Mouse (Mus musculus): ENCODE measurements at regions not wholly inside any gene's neighbourhood (a gene's known extent, or its start where the extent isn't known, plus 50 kb on each side); places are given as distances from the start of the nearest gene placed in this dataset.
A peak's percentile ranks its signal among the peaks of the same experiment; 100 is the strongest.

- no peak overlapping the region for H3K9ac ChIP-seq
- H3K27me3 ChIP-seq = peaks cover 2% of the 10 kb centered on the region; the same call in 1 of the 2 replicates
- peaks cover 3% of the 10 kb centered on the region; the same call in 1 of the 2 replicates for H3K9me3 ChIP-seq (replicated peaks)
- no peaks in the 10 kb centered on the region for H3K4me1 ChIP-seq (replicated peaks)
- H3K4me3 ChIP-seq (replicated peaks) = no peak overlapping the region
- no peak for DNase-seq
- ATAC-seq (ENCODE audit: low read depth) = no peak
- 55% methylated on average over 12 of the region's 12 CpGs for WGBS (ENCODE audit: insufficient replicate concordance)
- no peaks in the 10 kb centered on the region for H3K36me3 ChIP-seq
- H3K4me2 ChIP-seq = no peak overlapping the region
- H3K27ac ChIP-seq = no peak overlapping the region
These were observed 163.6 kb downstream of the Bmp7 start for GRCm38 (mm10) chr2:172776485-172776884.

DNA sequence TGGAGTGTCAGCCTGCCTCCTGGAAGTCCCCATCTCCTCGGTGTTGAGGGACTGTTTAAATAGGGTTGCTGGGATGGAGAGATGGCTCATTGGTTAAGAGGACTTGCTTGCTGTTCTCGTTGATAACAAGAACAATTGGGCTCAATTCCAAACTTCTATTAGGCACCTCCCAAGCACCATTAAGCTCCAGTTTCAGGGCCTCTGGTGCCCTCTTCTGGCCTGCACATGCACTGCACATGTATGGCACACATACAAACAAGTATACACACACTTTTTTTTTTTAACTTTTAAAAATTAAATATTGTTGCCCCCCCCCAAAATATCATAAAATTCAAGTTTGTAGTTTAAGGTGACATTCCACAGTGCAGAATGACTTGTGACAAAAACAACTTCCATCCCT is 162.3 kb downstream of the Bmp7 start:
- Histone ChIP-seq H3K9ac (no peak overlapping the region), H3K9me3 (replicated peaks) (peaks cover 3% of the 10 kb centered on the region; the same call in 1 of the 2 replicates), H3K4me1 (replicated peaks) (no peaks in the 10 kb centered on the region), H3K27ac (no peak overlapping the region), H3K4me2 (no peak overlapping the region), H3K4me3 (replicated peaks) (no peak overlapping the region), H3K36me3 (no peaks in the 10 kb centered on the region), H3K27me3 (0 out of 2 replicates have a peak, but pooled peaks cover 2% of the 10 kb centered on the region)
- 63% methylated on average over 2 of the region's 2 CpGs for WGBS (ENCODE audit: insufficient replicate concordance)
- ATAC-seq (ENCODE audit: low read depth) (no peak), DNase-seq (no peak)

DNA sequence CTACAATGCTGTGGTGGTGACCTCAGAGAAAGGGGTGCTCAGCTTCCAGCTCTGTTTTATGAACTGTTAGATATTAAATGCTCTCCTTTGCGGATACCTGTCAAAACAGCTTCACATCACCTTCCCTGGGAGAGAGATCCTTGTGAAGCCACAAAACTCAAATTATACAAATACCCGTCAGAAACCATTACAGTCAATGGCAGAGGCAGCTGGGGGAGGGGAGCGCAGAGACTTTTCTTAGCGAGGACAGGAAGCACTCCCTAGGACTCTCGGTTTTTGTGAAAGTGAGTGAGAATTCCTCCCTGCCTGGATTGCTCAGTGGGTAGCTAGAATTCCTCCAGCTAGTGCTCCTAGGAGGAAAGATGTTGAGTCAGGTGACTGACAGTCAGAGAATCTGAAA is 161.0 kb downstream of the Bmp7 start:
- no peak for ATAC-seq (ENCODE audit: low read depth)
- 18% methylated on average over 5 of the region's 5 CpGs for WGBS (ENCODE audit: insufficient replicate concordance)
- peaks cover 8% of the 10 kb centered on the region; the same call in 1 of the 2 replicates for H3K9me3 ChIP-seq (replicated peaks)
- no peak overlapping the region for H3K4me3 ChIP-seq (replicated peaks)
- H3K36me3 ChIP-seq = no peaks in the 10 kb centered on the region
- H3K4me2 ChIP-seq = no peak overlapping the region
- H3K9ac ChIP-seq = no peak overlapping the region
- H3K27ac ChIP-seq = no peak overlapping the region
- H3K27me3 ChIP-seq = 0 out of 2 replicates have a peak, but pooled peaks cover 2% of the 10 kb centered on the region
- no peaks in the 10 kb centered on the region for H3K4me1 ChIP-seq (replicated peaks)
- DNase-seq = no peak

DNA sequence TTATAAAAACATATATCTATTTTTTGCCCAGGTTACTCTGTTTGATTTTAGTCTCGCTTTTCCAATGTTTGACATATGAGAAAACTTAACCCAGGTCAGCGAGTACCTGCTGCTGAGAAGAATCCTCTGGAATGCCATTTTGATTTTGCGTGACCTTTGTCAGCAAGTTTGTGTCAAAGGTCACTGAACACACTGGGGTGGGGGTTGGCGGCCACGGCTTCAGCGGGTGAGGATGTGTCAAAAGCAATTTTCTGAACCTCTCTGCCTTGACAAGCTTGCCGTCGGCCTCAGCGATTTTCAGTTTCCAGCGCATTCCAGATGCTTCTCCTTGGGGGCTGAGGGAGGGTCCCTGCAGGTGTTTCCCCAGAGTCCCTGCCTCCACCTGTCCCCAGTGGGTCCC is 157.4 kb downstream of the Bmp7 start:
- no peak overlapping the region for H3K4me3 ChIP-seq (replicated peaks)
- ATAC-seq (ENCODE audit: low read depth) = no peak
- no peak overlapping the region for H3K27ac ChIP-seq
- no peak for DNase-seq
- peaks cover 24% of the 10 kb centered on the region for H3K27me3 ChIP-seq
- H3K9me3 ChIP-seq (replicated peaks) = peaks cover 8% of the 10 kb centered on the region; the same call in 1 of the 2 replicates
- no peaks in the 10 kb centered on the region for H3K36me3 ChIP-seq
- WGBS (ENCODE audit: insufficient replicate concordance) = 70% methylated on average over 10 of the region's 10 CpGs
- H3K9ac ChIP-seq = no peak overlapping the region
- no peaks in the 10 kb centered on the region for H3K4me1 ChIP-seq (replicated peaks)
- no peak overlapping the region for H3K4me2 ChIP-seq

GRCm38 (mm10) chr2:172786297-172786696 is 153.8 kb downstream of the Bmp7 start:
- Histone ChIP-seq H3K4me3 (replicated peaks) (no peak overlapping the region), H3K9ac (no peak overlapping the region), H3K27me3 (peaks cover 51% of the 10 kb centered on the region), H3K4me1 (replicated peaks) (no peaks in the 10 kb centered on the region), H3K36me3 (no peaks in the 10 kb centered on the region), H3K4me2 (no peak overlapping the region), H3K27ac (no peak overlapping the region), H3K9me3 (replicated peaks) (peaks cover 6% of the 10 kb centered on the region; the same call in 1 of the 2 replicates)
- WGBS (ENCODE audit: insufficient replicate concordance) = 12% methylated on average over 2 of the region's 2 CpGs
- ATAC-seq (ENCODE audit: low read depth) (no peak), DNase-seq (no peak)

GRCm38 (mm10) chr2:172787203-172787944 is 152.7 kb downstream of the Bmp7 start:
- Histone ChIP-seq H3K4me3 (replicated peaks) (0 out of 2 replicates have a peak overlapping the region, but pooled peaks have one; percentile 1), H3K27me3 (peaks cover 51% of the 10 kb centered on the region), H3K4me2 (peak overlapping the region; percentile 38), H3K9ac (no peak overlapping the region), H3K9me3 (replicated peaks) (peaks cover 6% of the 10 kb centered on the region; the same call in 1 of the 2 replicates), H3K4me1 (replicated peaks) (no peaks in the 10 kb centered on the region), H3K36me3 (no peaks in the 10 kb centered on the region), H3K27ac (no peak overlapping the region)
- DNase-seq (no peak), ATAC-seq (ENCODE audit: low read depth) (no peak)
- WGBS (ENCODE audit: insufficient replicate concordance) = 25% methylated on average over 30 of the region's 30 CpGs

DNA sequence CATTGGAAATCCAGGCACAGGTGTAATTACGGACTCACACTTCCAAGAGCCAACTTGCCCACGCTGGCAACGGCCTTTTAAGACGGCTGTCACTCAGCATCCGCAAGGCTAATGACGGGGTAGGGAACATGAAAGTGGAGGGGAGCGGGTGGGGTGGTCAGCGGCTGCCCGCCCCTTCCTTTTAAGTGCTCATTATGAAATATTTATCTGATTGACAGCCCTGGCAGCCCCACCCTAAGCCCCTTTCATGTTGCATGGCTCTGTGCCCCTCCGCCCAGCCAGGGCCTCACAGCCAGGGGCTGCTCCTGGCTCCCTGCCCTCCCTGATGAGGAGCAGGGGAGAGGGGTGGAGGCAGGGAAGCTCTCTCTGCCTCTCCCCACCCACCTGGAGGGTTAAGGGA is 150.9 kb downstream of the Bmp7 start:
- 35% methylated on average over 10 of the region's 10 CpGs for WGBS (ENCODE audit: insufficient replicate concordance)
- DNase-seq (no peak), ATAC-seq (ENCODE audit: low read depth) (no peak)
- Histone ChIP-seq H3K9ac (no peak overlapping the region), H3K4me3 (replicated peaks) (no peak overlapping the region), H3K27ac (no peak overlapping the region), H3K27me3 (peaks cover 51% of the 10 kb centered on the region), H3K36me3 (no peaks in the 10 kb centered on the region), H3K9me3 (replicated peaks) (no peaks in the 10 kb centered on the region), H3K4me1 (replicated peaks) (no peaks in the 10 kb centered on the region), H3K4me2 (no peak overlapping the region)

- ATAC-seq (ENCODE audit: low read depth) (no peak), DNase-seq (no peak)
- WGBS (ENCODE audit: insufficient replicate concordance) = 65% methylated on average over 10 of the region's 10 CpGs
- no peak overlapping the region for H3K27ac ChIP-seq
- H3K9me3 ChIP-seq (replicated peaks) = no peaks in the 10 kb centered on the region
- no peak overlapping the region for H3K9ac ChIP-seq
- no peaks in the 10 kb centered on the region for H3K36me3 ChIP-seq
- peaks cover 30% of the 10 kb centered on the region for H3K27me3 ChIP-seq
- no peak overlapping the region for H3K4me3 ChIP-seq (replicated peaks)
- H3K4me2 ChIP-seq = no peak overlapping the region
- no peaks in the 10 kb centered on the region for H3K4me1 ChIP-seq (replicated peaks)
These were observed 147.6 kb downstream of the Bmp7 start for GRCm38 (mm10) chr2:172792555-172792954.

DNA sequence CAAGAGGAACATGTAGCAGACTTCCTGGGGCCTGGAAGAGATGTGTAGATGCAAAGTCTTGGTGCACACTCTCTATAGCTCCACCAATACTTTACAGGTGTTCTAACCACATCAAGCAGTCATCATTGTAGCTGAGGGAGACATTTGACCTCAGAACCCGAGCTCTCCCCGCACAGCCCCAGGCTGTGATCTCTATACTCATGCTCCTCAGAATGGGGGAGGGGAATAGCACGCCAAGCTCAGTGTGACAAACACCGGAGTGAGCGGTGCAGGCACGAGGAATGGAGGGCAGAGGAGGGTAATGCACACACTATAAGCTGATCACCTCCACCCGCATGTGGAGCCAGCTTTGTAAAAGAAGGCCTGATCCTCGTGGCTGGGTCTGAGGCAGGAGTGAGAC is 146.1 kb downstream of the Bmp7 start:
- H3K4me3 ChIP-seq (replicated peaks) = no peak overlapping the region
- WGBS (ENCODE audit: insufficient replicate concordance) = 66% methylated on average over 8 of the region's 8 CpGs

GRCm38 (mm10) chr2:172794771-172795170 is 145.3 kb downstream of the Bmp7 start:
- Histone ChIP-seq H3K4me3 (replicated peaks) (no peak overlapping the region), H3K9ac (no peak overlapping the region), H3K27ac (no peak overlapping the region), H3K9me3 (replicated peaks) (no peaks in the 10 kb centered on the region), H3K27me3 (peaks cover 9% of the 10 kb centered on the region), H3K4me1 (replicated peaks) (no peaks in the 10 kb centered on the region), H3K36me3 (no peaks in the 10 kb centered on the region), H3K4me2 (no peak overlapping the region)
- ATAC-seq (ENCODE audit: low read depth) (no peak), DNase-seq (no peak)
- WGBS (ENCODE audit: insufficient replicate concordance) = 67% methylated on average over 10 of the region's 10 CpGs

More for the DNA sequence above, 146.1 kb downstream of the Bmp7 start:
- no peak overlapping the region for H3K9ac ChIP-seq
- no peaks in the 10 kb centered on the region for H3K4me1 ChIP-seq (replicated peaks)
- H3K27me3 ChIP-seq = peaks cover 17% of the 10 kb centered on the region
- H3K36me3 ChIP-seq = no peaks in the 10 kb centered on the region
- no peaks in the 10 kb centered on the region for H3K9me3 ChIP-seq (replicated peaks)
- no peak overlapping the region for H3K27ac ChIP-seq
- H3K4me2 ChIP-seq = no peak overlapping the region
- ATAC-seq (ENCODE audit: low read depth) (no peak), DNase-seq (no peak)

DNA sequence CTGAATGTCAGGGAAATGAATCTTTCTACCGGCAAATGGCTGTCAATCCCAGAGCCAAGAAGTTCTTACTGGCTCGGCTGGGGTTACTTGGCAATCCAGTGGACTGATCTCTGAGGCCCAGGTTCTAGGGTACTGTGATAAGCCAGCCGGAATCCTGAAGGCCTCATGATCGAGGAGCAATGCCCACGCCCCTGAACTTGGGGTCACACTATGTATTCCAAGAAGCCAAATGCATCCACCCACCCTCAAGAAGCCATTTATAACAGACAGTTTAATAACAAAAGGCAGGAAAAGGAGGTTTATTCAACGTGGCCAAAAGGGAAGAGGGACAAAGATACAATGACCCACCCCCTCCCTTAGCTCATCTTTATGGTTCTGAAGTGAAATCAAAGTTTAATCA is 144.0 kb downstream of the Bmp7 start:
- H3K9me3 ChIP-seq (replicated peaks) = no peaks in the 10 kb centered on the region
- WGBS (ENCODE audit: insufficient replicate concordance) = 61% methylated on average over 6 of the region's 6 CpGs
- no peak for ATAC-seq (ENCODE audit: low read depth)
- no peak overlapping the region for H3K4me2 ChIP-seq
- H3K27ac ChIP-seq = no peak overlapping the region
- H3K4me3 ChIP-seq (replicated peaks) = no peak overlapping the region
- DNase-seq = no peak
- no peaks in the 10 kb centered on the region for H3K27me3 ChIP-seq
- no peak overlapping the region for H3K9ac ChIP-seq
- H3K4me1 ChIP-seq (replicated peaks) = no peaks in the 10 kb centered on the region
- no peaks in the 10 kb centered on the region for H3K36me3 ChIP-seq

DNA sequence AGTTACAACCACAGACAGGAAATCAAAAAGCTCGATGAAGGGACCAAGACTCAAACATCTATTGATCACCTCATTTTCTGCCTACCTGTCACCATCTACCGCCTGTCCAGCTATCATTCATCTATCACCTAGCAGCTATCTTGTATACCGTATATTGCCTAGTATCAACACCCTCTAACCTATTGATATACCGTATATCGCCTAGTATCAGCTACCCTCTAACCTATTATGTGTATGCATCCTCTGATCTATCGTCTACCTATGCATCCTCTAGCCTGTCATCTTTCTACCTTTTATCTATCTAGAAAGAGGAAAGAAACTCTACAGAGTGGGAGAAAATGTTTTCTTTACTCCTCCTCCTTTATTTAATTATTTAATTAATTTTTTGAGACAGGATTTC is 143.2 kb downstream of the Bmp7 start:
- Histone ChIP-seq H3K9ac (no peak overlapping the region), H3K4me2 (no peak overlapping the region), H3K4me1 (replicated peaks) (no peaks in the 10 kb centered on the region), H3K27ac (no peak overlapping the region), H3K36me3 (no peaks in the 10 kb centered on the region), H3K4me3 (replicated peaks) (no peak overlapping the region), H3K27me3 (no peaks in the 10 kb centered on the region), H3K9me3 (replicated peaks) (no peaks in the 10 kb centered on the region)
- WGBS (ENCODE audit: insufficient replicate concordance) = 30% methylated on average over 6 of the region's 6 CpGs
- no peak for ATAC-seq (ENCODE audit: low read depth)
- DNase-seq = no peak
